Mouse (Mus musculus) right cerebral cortex, postnatal 4 days (tissue): ENCODE measurements at regions not wholly inside any gene's neighbourhood (a gene's known extent, or its start where the extent isn't known, plus 50 kb on each side); places are given as distances from the start of the nearest gene placed in this dataset.
"Not testable (repeated sequence)": the region's sequence is repeated elsewhere in the genome, so short reads cannot be mapped to it uniquely, and the experiment has no call there.

Source experiments
- DNase-seq: peaks from one replicate; pipeline ENCODE4 v3.0.0-alpha.2; 2022

DNA sequence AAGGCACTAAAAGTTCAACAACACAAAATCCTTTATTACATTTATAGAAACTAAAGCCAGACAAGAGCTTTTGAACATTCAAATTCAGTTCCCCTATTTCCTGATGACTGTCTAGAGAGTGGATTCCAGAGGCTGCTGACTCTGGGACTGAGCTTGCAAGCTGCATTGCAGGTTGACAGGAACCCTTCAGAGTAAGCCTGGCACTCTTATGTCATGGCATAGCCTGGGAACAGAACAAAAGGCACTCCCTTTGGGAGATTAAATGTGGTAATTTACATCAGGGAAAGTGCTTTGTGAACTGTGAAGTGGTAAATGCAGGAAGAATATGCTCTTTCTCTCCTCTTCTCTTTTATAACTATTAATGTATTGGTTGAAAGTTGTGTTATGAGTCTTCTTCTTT lies 847.3 kb downstream of the Bcl11a start:
- no peak for DNase-seq

DNA sequence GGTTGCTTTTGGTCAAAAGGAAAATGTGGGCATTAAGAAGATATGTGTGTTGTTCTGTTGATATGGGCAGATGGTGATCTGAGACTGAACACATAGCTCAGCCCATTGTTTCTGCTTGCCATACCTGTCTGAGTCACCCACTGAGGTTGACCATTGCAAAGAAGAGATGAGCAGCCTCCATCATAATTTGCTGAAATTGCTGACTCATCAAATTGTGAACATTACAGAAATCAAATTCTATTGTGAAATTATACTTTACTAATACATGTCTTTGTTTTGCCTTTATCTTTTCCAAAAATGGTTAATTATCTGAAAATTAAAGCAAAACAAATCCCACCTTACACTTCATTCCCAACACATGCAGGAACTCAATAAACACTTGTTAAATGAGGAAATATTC lies 865.8 kb downstream of the Bcl11a start:
- no peak for DNase-seq

DNA sequence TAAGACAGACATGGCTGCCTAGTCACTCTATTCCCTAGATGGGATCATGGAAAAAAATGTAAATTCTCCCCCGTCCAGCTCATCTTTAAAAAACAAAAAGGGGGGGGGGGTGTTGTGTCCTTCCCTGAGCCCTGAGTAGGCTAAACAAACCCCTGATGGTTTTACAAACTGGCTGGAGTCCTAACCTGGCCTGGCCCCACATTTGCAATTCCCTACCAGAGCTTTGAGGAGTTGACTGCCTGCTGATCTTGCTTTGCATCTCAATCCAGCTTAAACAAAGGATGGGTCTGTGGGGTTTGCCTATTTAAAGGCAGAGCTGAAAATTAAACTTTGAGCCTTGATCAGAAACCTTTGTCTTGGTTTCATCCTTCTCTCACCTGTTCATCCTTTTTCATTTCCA lies 873.3 kb downstream of the Bcl11a start:
- DNase-seq = no peak

DNA sequence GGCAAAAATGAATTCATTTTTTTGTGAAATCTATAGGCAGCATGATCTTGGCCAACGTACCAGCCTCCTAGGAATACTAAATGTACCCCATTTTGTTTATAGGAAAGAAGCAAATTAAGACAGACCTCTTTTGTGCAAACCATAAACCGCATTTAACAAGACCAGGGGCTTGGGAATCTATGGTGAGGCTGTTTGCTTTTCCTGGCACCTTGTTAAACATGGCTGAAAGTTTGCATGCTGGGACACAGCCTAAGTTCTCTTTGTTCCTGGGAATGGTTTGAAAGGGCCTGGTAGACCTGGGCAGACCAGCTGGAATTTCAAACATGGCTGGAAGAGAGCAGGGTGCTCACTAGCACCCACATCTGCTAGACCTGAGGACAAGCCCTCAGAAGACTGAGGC lies 894.5 kb downstream of the Bcl11a start:
- DNase-seq = no peak

DNA sequence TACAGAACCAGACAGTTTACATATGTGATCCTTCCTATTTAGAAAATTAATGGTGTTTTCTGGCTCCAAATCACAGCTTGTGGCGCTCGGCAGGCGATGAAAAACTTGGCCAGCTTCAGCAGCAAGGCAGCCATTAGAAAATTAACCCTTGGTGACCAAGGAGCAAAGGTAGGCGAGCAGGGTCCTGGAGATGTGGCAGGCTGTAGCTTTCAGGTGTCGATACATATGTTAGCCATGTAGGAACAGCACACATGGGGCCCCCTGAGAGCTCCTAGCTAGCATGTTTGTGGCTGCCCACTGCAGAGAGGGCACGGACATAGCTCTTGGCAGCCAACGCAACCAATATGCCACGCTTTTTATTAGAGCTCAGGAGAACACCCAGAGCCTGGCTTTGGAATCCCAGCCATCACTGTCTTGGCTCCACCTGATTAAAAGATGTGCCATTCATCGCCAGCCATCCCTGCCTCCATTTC lies 902.4 kb downstream of the Bcl11a start:
- peak; percentile 4 for DNase-seq

DNA sequence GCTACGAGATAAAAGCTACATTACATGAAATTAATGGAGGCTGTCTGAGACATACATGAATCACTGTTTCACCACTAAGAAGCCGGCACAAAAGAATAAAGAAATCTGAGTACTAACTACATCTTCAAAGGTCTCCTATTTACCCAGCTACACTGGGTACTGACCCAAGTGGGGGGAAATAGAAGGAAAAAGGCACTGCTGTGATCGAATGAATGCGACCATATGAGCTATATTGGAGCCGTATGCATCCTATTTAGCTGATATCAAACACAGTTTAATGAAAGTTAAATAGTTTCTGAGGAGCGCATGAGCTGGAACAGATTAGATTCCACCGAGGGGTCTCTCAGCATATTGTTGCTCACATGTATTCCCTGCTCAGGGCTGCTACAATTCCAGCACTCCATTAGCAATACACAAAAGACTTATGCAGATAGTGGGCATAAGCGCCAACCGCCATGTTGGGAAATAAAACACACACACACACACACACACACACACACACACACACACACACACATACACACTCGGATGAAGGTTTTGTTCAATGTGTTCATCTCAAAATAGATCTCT lies 905.3 kb downstream of the Bcl11a start:
- DNase-seq = no peak

DNA sequence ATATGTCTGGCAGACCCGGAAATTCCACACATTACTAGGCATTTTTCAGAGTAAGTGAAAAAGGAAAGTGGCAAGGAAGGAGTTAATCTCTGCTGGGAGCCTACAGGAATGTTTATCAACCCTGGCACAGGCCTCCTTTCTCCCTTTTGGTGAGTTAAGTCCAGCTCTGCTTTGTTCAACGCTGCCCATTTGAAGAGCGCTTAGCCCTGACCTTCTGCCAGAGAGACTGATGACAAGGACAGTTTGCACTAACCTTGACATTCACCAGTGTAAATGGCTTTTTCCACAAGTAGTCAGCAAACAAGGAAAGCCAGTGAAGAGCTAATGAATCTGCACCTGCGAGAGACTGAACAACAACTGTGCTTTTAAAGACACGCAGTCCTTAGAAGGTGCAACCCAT lies 927.6 kb downstream of the Bcl11a start:
- DNase-seq = no peak

DNA sequence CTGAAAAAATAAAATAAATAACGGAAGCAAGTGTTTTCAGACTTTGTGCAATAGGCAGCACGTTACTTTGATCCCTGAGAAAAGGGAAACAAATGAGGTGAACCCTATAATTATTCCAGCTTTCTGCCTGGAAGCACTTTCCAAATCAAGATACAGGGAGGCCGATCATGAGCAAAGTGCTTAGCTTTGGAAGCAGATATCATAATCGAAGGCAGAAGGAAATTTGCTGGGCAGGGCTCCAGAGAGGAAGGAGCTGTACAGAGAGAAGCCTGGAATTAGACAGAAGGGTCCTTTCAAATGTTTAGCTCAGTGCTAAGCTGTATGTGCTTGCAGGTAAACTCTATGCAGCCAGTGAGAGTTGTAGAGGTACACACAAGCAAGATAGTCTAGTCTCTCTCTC lies 948.9 kb downstream of the Bcl11a start:
- DNase-seq = no peak

DNA sequence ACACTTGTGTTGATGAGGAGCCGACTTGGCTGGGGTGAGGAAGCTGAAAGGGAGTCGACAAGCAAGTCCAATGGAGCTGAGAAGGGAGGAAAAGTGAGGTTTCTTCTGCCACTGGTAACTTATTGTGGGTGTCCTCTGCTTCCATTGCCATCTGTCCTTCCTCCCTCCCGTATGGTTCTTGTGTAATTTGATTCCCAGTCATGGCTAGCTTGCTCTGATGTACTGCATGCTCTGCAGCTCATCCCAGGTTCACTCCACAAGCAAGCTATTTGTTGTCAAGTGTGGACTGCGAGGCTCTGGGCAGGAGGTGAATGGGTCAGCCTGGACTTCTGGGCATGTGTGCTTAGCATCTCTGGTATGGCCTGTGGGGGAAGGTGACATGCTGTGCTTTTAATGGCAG lies 963.1 kb downstream of the Bcl11a start:
- DNase-seq = no peak

DNA sequence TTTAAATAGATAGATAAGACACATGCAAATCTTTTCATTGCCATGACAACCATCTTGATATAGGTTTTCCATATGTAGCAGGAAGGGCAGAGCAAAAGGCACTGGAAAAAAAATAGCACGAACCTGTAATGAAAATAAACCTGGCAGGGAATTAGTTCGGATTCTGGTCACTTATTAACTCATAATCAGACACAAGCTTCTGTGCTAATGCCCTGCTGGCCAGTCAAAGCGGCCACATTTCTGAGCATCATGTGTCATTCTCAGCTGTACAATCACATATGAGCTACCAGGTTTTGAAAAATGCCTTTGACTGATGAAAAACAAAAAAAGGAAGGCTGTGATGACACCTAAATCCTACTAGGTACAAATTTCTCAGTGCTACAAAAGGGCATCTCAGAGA lies 964.9 kb downstream of the Bcl11a start:
- DNase-seq = no peak

DNA sequence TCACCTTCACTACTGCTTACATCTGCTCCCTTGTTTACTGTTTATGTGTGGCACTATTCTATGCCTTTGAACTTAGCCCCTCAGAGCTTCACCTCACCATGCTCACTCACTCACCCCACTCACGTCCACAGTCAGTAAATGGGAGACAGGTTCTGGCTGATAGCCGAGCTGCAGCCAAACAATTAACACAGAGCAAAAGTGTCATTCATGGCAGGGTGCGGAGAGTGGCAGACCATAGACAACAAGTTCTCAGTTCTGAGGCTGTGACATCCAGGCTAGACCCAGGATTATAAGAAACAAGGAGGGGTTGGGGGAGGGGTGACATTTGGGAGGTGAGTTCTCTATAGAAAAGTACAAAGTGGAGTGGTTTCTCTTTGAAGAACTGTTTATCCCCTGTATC lies 967.5 kb downstream of the Bcl11a start:
- no peak for DNase-seq

DNA sequence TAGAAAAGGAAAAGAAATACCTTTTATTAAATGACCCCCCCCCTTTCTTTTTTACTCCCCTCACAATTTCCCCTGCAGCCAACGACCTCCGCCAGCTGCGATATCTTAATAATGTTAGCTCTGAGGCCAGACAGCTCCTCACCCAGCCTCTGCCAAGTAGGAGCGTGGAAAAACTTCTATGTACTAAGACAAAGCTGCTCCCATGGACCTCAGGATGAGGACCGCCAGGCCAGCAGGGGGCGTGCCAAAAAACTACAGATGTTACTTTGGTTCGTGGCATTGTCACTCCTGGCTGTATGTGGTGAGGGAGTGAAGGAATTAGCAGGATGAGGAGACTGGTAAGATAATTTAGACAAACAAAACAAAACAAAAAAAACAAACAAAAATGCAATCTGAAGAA lies 968.1 kb downstream of the Bcl11a start:
- no peak for DNase-seq

DNA sequence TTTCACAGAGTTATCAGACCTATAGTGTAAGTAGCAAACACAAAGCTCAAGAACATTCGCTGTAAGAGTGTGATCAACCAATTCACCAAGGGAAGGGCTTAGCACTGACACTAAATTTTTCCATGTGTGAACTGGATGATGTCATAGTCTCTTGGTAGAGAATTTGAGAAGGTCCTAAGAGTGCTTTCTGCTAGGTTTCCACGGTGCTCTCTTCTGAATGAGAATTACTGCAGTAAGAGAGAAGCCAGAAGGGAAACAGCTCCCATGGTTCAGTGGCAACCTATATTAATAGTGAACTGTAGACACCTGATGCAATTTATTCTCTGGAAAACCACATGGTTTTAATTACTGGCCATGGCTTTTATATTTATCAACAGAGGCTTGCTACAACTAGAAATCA lies 977.8 kb downstream of the Bcl11a start:
- DNase-seq = no peak

DNA sequence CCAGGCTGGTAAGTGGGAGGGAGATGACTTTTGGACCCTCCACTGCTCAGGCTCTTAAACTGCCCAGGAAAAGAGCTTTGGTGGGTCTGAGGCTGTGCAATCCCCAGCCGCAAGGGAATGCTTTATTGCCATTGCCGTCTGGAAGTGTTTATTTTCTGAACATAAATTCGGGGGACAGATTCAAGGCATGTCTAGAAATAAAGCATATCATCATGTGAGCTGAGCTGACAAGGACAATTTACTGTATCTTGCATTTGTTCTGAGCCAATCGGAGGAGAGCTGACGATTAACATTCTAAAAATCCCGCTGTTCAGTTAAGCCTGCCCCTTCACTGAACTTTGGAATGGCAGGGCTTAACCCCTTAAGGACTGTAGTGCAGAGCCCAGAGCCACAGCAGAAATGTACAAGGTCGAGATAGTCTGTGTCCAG lies 979.3 kb downstream of the Bcl11a start:
- no peak for DNase-seq

DNA sequence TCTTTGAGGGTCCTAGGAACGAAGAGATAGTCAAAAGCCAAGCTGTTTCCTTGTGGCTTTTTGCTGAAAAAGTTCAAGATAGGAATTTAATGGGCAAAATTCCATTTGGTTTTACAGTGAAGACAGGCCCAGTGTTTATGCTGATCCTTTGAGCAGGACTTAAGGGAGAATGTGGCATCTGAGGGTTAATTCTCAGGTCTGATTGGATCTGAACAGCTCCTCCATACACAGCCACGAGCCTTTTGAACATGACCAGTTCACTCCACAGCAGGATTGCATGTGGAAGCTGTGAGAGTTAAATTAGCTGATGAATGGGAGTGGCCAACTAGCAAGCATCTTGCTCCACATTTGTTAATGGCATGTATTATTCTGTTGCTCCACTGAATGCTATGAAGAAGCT lies 979.7 kb downstream of the Bcl11a start:
- DNase-seq = no peak

DNA sequence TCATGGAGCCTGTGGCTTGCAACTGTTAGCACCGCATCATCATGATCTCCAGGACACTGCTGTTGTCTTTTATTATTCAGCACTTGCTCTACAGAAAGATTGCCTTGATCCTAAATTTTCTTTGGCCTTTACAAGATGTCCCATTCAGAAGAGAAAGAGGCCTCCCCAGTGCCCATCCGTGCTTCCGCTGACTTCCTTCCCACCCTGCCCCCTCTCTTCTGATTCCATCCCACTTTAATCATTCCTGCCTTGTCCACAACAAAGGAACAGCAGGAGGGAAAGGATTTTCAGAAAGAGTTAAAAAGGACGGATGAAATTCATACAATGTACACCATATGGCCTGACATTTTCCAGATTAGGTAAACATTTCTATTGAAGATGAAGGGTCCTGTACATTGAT lies 985.2 kb downstream of the Bcl11a start:
- no peak for DNase-seq

DNA sequence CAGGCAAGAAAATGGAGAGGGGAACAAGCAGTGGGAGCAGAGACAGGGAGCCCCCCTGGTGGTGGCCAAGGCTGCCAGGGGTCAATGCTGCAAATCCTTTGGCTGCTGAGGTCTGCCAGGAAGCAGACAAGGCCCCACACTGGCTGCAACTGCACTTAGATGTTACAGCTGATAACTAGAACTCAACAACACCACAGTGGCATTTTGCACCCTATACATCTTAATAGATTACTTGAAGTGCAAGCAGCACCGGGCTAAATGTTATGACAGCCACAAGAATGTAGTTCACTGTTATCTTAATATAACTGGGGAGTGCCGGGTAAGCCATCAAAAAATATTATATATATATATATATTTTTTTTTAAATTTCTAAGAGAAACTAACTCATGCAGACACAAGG lies 986.1 kb downstream of the Bcl11a start:
- DNase-seq = no peak

DNA sequence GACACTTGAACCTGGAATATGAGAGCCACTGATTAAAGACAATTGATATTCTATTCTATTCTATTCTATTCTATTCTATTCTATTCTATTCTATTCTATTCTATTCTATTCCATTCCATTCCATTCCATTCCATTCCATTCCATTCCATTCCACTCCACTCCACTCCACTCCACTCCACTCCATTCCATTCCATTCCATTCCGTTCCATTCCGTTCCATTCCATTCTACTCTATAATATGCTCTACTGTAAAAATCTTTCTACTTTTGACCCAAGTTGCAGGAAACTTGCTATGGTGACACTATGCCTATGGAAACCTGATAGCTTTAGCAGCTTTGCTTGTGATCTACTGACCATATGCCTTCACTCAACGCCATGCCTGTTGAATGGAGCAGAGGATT lies 1022.1 kb downstream of the Bcl11a start:
- DNase-seq = not testable (repeated sequence)

DNA sequence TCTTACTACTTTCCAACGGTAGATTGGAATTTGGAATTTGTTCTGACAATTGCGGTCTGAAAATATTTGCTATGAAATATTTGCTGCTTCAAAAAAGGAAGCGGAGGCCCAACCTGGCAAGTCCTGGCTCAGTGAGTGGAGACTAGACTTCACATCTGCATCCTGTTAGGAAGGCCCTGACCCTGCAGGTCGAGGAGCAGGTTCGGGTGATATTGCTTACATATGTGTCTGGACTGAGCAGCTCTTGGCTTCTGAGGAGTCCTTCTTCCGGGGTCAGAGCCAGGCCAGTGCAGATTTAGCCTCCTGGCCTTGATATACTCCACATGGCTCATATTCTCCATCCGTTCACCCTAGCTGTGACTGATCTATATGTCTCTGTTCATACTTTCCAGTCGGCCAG lies 1026.6 kb downstream of the Bcl11a start:
- DNase-seq = no peak

DNA sequence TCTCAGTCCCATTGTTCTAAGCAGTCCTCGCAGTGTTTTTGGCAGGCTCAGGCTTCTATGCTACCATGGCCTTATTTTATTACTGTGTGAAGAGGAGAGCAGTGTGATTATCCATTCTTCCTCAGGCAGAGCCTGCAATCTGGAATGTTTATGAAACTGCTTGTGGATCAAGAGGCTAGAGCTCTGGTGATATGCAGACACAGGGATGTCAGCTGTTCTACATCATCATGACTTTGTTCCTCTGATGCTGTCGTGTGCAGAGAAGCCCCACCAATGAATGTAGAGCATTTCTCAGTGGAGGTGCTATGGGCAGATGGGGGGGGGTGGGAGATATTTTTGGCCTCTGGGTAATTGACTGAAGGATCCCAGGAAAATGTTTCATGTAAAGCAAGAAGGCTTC lies 1046.6 kb downstream of the Bcl11a start:
- no peak for DNase-seq

DNA sequence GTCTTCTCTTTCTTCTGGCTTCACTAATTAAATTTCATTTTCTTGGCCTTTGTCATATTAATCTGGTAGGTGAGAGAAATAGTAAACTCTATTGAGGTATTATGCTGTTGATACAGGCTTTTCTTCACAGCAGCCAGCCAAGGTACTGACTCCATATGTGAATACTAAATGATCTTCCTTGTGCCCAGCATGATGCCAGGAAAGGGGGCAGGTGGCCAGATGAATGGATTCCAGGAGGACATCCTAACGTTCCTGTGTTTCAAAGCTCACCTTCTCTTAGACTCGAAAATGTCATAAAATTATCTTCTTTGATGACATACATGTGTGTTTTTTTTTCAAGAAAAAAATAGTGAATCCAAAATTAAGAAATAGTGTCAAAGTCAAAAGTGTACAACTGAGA lies 1064.4 kb downstream of the Bcl11a start:
- DNase-seq = no peak

DNA sequence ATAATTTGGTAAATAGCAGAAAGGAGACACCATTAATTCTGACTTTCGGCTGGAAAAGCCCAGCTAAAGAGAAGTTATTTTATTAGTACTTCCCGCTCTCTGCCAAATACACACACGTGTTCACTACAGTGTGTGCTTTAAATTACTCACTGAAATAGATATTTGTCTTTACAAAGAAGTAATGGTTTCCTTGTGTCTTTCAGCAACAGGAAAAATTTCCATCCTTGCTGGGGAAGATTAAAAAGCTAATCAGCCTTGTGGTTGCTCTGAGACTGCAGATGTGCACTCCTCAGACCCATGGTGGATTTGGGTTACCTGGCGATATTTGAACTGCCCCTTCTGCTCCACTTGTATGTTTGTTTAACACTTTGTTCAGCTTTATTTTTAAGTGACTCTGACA lies 1065.0 kb downstream of the Bcl11a start:
- DNase-seq = no peak

DNA sequence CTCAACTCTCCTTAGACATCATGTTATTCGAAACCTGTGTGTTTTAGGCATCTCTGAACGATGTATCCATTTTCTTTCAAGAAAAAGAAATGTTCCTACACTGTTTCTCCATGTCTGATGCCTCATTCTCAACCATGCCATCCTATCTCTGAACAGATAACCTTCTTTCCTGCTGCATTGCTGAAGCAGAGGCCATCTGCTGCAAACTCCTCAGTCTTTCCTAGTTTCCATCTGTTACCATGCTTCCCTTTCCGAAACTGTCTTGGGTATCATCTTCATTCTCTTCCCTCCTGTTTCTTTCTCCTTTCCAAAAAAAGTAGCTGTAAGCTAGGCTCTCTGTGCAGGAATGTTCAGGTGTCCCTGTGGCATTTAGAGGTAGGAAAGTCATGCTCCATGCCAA lies 1063.3 kb downstream of the 5730522E02Rik start:
- no peak for DNase-seq

DNA sequence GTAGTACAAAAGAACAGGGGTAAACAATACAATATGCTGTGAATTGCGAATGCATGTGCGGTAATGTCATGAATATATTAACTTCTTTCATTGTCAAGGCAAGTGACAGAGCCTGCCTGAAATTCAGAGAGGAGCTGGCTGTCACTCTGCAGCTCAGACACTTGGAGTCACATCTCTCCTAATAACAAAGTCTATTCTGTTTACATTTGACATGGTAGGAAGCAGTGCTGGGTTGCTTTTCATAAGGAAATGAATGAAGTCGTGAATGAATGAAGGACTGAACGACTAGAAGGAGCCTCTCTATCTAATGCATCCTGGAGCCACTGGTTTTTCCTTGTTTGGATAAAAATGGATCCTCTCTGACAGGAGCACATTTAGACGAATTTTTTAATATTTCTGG lies 1053.9 kb downstream of the 5730522E02Rik start:
- no peak for DNase-seq

DNA sequence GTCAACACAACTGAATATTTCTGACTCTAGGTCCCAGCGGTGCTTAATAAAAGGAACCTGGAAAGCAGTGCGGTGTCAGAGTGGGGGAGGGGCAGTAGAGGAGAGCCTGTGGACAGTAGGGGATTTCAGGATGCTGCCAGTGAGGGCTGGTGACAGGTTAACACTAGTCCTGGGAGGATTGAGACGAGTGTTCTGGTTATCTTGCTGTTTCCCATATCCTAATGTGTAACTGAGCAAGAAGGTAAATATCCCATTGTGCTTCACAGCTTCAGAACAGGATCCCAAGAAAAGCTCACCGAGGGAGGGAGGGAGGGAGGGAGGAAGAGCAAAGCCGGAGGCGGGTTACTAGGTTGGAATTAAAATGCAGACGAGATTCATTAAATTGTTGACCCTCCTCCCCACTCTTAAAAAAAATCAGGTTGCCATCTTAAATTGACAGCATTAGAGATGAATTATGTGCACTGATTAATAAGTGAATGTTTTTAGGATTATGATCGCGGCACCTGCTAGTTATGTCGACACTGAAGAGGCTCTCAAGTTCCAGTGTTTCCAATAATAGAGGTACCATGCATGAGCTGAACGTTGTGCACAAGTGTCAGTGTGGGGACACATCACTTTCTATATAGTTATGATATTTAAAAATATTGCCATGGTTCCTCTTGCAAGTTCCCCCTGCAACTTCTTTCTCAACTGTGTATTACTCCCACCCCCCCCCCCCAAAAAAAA lies 1053.3 kb downstream of the 5730522E02Rik start:
- peak; percentile 9 for DNase-seq
